Mouse (Mus musculus) kidney, postnatal 14 days (tissue): Measurements from ENCODE around the gene Oasl1.
A peak's percentile ranks its signal among the peaks of the same experiment; 100 is the strongest.

Experiments used
- DNase-seq: peaks from one replicate; pipeline ENCODE4 v3.0.0; 2022; ENCODE audit warnings: mixed read lengths

Gene Oasl1

GRCm38 (mm10) chr5:114970824-114971227 lies 47.8 kb downstream of the Oasl1 start, which contains the start of gene Hnf1a:
Hnf1a (minus strand) TSS chr5:114971094.
- peak; percentile 77 for DNase-seq

GRCm38 (mm10) chr5:114972201-114972600 lies 49.2 kb downstream of the Oasl1 start:
- DNase-seq = no peak

GRCm38 (mm10) chr5:114973131-114973530 lies 50.1 kb downstream of the Oasl1 start:
- DNase-seq = peak; percentile 42

- no peak for DNase-seq
These were observed 53.9 kb downstream of the Oasl1 start for GRCm38 (mm10) chr5:114976935-114977334.

GRCm38 (mm10) chr5:114978473-114978872 lies 55.4 kb downstream of the Oasl1 start:
- DNase-seq = peak; percentile 45

- peak; percentile 31 for DNase-seq
These were observed 55.8 kb downstream of the Oasl1 start for GRCm38 (mm10) chr5:114978888-114979249.

GRCm38 (mm10) chr5:114979250-114980121 lies 56.4 kb downstream of the Oasl1 start:
- peak; percentile 82 for DNase-seq

GRCm38 (mm10) chr5:114980122-114980748 lies 57.2 kb downstream of the Oasl1 start:
- no peak for DNase-seq

GRCm38 (mm10) chr5:114982001-114982400 lies 59.0 kb downstream of the Oasl1 start:
- DNase-seq = no peak

GRCm38 (mm10) chr5:114985074-114985473 lies 62.0 kb downstream of the Oasl1 start:
- no peak for DNase-seq
